9 mouse cellular contexts compared by ENCODE assay signal in the genomic region with DNA sequence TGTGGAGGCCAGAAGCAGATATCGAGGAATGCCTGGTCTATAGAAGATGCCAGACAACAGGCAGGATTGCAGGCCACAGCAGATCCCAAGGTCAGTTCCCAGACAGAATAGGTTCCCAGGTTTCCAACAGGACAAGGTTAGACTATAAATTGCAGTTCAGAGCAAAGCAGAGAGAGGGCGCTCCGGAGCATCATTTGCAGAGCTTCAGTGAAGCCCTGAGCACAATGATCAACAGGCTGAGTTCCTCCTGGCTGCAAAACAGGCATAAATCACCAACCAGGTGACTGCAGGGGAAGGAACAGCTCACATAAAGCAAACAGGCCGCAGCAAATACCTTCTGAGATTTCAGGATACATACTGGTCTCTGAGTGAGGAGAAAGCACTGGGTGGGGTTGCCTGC.
A peak's percentile ranks its signal among the peaks of the same experiment; 100 is the strongest.
DNase-seq lines count a peak whose midpoint lies in the region; ATAC-seq lines count a peak whose summit lies in the region.
"Had no signal": no experiment of that assay in that cellular context is flagged by ENCODE, and none has a peak within 500 bp of the region (broad histone marks: within the 10 kb centered on the region; RNA-seq: fewer than 3 reads in every experiment).

No protein-coding gene starts in this region.

- no peaks in the 10 kb centered on the region for H3K9me3 ChIP-seq in intestine, embryonic 14.5 days (ENCODE audit: control insufficient read depth, low read length)
- no peaks in the 10 kb centered on the region for H3K9me3 ChIP-seq in intestine, embryonic 16.5 days (ENCODE audit: control insufficient read depth, low read length)
- H3K9me3 ChIP-seq in limb, embryonic 11.5 days (ENCODE audit: control insufficient read depth, low read length): no peaks in the 10 kb centered on the region
- H3K9me3 ChIP-seq: embryonic facial prominence, embryonic 12.5 days had no signal

- 0 out of 2 replicates have a peak, but pooled peaks cover 5% of the 10 kb centered on the region for H3K36me3 ChIP-seq in intestine, embryonic 14.5 days (ENCODE audit: control insufficient read depth, insufficient read depth, low read length)
- H3K36me3 ChIP-seq in intestine, embryonic 16.5 days (ENCODE audit: control insufficient read depth, insufficient read depth, low read length): 0 out of 2 replicates have a peak, but pooled peaks cover under 1% of the 10 kb centered on the region
- H3K36me3 ChIP-seq in limb, embryonic 11.5 days (ENCODE audit: control insufficient read depth, insufficient read depth, low read length): no peaks in the 10 kb centered on the region

- 29% methylated on average over 4 of the region's 4 CpGs for WGBS in intestine, embryonic 14.5 days
- 25% methylated on average over 4 of the region's 4 CpGs for WGBS in intestine, embryonic 16.5 days
- 25% methylated on average over 4 of the region's 4 CpGs for WGBS in limb, embryonic 11.5 days

- H3K9ac ChIP-seq in intestine, embryonic 14.5 days (ENCODE audit: low read length): no peak overlapping the region
- no peak overlapping the region for H3K9ac ChIP-seq in intestine, embryonic 16.5 days (ENCODE audit: low read depth, low read length)
- H3K9ac ChIP-seq in limb, embryonic 11.5 days (ENCODE audit: low read length): no peak overlapping the region
- H3K9ac ChIP-seq: embryonic facial prominence, embryonic 12.5 days had no signal

- peak; percentile 91 for DNase-seq in intestine, embryonic 14.5 days (ENCODE audit: low spot score)
- peak; percentile 52 for DNase-seq in c-Kit-positive CD71-positive TER-119-positive erythroid progenitor cells, embryonic 14.5 days (ENCODE audit: low spot score)
- peak; percentile 81 to 87 for DNase-seq in frontal cortex, postnatal 36 days (ENCODE audit: low spot score in 2 of 2)
- DNase-seq in kidney, adult 8-10 months: peak; percentile 72 to 87
- peak; percentile 89 for DNase-seq in limb, embryonic 11.5 days (ENCODE audit: low spot score)
- peak; percentile 84 for DNase-seq in ovary, postnatal 14 days (ENCODE audit: low spot score)
- peak; percentile 73 to 86 for DNase-seq in thymus, postnatal 10 days (ENCODE audit: low spot score in 2 of 2)

- H3K4me3 ChIP-seq in intestine, embryonic 14.5 days (ENCODE audit: low read depth, low read length): no peak overlapping the region
- no peak overlapping the region for H3K4me3 ChIP-seq in intestine, embryonic 16.5 days (ENCODE audit: low read length)
- no peak overlapping the region for H3K4me3 ChIP-seq in limb, embryonic 11.5 days (ENCODE audit: low read depth, low read length)
- H3K4me3 ChIP-seq: embryonic facial prominence, embryonic 12.5 days had no signal

- no peaks in the 10 kb centered on the region for H3K27me3 ChIP-seq in intestine, embryonic 14.5 days (replicated peaks; ENCODE audit: control insufficient read depth, insufficient read depth, low read length)
- H3K27me3 ChIP-seq in intestine, embryonic 16.5 days (replicated peaks; ENCODE audit: control insufficient read depth, insufficient read depth, low read length): no peaks in the 10 kb centered on the region
- H3K27me3 ChIP-seq in limb, embryonic 11.5 days (ENCODE audit: control insufficient read depth, insufficient read depth, low read length): no peaks in the 10 kb centered on the region
- H3K27me3 ChIP-seq: embryonic facial prominence, embryonic 12.5 days had no signal

- H3K27ac ChIP-seq in intestine, embryonic 14.5 days (ENCODE audit: low read depth): no peak overlapping the region
- no peak overlapping the region for H3K27ac ChIP-seq in intestine, embryonic 16.5 days (ENCODE audit: low read length)
- no peak overlapping the region for H3K27ac ChIP-seq in limb, embryonic 11.5 days (replicated peaks; ENCODE audit: low read depth, low read length)
- H3K27ac ChIP-seq: embryonic facial prominence, embryonic 12.5 days had no signal

- ATAC-seq in intestine, embryonic 14.5 days (replicated peaks; ENCODE audit: low FRiP score, low TSS enrichment, low read depth): no peak
- no peak for ATAC-seq in intestine, embryonic 16.5 days
- ATAC-seq in limb, embryonic 11.5 days (ENCODE audit: insufficient number of reproducible peaks, low FRiP score, low TSS enrichment, low read depth): no peak

- H3K4me2 ChIP-seq in intestine, embryonic 14.5 days (ENCODE audit: low read length): no peak overlapping the region
- H3K4me2 ChIP-seq in intestine, embryonic 16.5 days (ENCODE audit: low read depth, low read length): no peak overlapping the region
- H3K4me2 ChIP-seq in limb, embryonic 11.5 days (ENCODE audit: low read depth, severe bottlenecking): no peak overlapping the region
- H3K4me2 ChIP-seq: embryonic facial prominence, embryonic 12.5 days had no signal

- no peaks in the 10 kb centered on the region for H3K4me1 ChIP-seq in intestine, embryonic 14.5 days (replicated peaks; ENCODE audit: control insufficient read depth, insufficient read depth, low read length)
- no peaks in the 10 kb centered on the region for H3K4me1 ChIP-seq in intestine, embryonic 16.5 days (ENCODE audit: control insufficient read depth, insufficient read depth, low read length)
- no peaks in the 10 kb centered on the region for H3K4me1 ChIP-seq in limb, embryonic 11.5 days (ENCODE audit: control insufficient read depth, insufficient read depth, low read length)
